Mouse (Mus musculus): Measurements from ENCODE around the gene Msmo1.

GRCm38 (mm10) chr8:64781947-64782346, 48.4 kb upstream of the Msmo1 start:
- TF ChIP-seq CTCF (IDR thresholded peaks at IDR 0.05; ENCODE audit: low read depth): no peak
- TF ChIP-seq EP300 (optimal IDR thresholded peaks at IDR 0.05): no peak

Data from stomach, postnatal 0 days (tissue).